Mouse (Mus musculus) erythroblast, embryonic 14.5 days (primary cell): Measurements from ENCODE around the gene Gjc3. TPM values are rescaled to one million over a fixed set of nuclear protein-coding genes. Genes with fewer than 3 reads are reported as not detected.

Experiments
- H3K27me3 ChIP-seq: 2 replicates; pipeline ENCODE4 v1.6.1; 2012; ENCODE audit warnings: inconsistent platforms; ENCODE audit not compliant: control insufficient read depth
- H3K36me3 ChIP-seq: 2 replicates; pipeline ENCODE4 v1.6.1; 2012; ENCODE audit warnings: mild to moderate bottlenecking, inconsistent platforms; ENCODE audit not compliant: control insufficient read depth
- H3K4me1 ChIP-seq: 2 replicates; pipeline ENCODE4 v1.6.1; 2012; ENCODE audit warnings: inconsistent platforms; ENCODE audit not compliant: control insufficient read depth
- H3K4me3 ChIP-seq: replicated peaks from 2 replicates; pipeline ENCODE3; 2012; ENCODE audit warnings: moderate library complexity, mild to moderate bottlenecking, inconsistent platforms
- H3K9me3 ChIP-seq: 2 replicates; pipeline ENCODE4 v1.6.1; 2012; ENCODE audit warnings: low read length, inconsistent platforms, mixed read lengths; ENCODE audit not compliant: control insufficient read depth
- GATA1 ChIP-seq: IDR thresholded peaks from 2 replicates; pipeline ENCODE4 v1.6.1; 2012; ENCODE audit warnings: low read length, inconsistent platforms, mixed read lengths
- TAL1 ChIP-seq: IDR thresholded peaks from 3 replicates; pipeline ENCODE4 v1.6.1; 2012; ENCODE audit warnings: low read length, inconsistent platforms, mixed read lengths
- polyA plus RNA-seq: library from polyadenylated mRNA; stranded (reverse); fragments of >175 nt; gene quantifications from 2 replicates; pipeline ENCODE4 v1.2.3, GENCODE M21; 2012

The Gjc3 gene
- not detected in 2 replicates for polyA plus RNA-seq

DNA sequence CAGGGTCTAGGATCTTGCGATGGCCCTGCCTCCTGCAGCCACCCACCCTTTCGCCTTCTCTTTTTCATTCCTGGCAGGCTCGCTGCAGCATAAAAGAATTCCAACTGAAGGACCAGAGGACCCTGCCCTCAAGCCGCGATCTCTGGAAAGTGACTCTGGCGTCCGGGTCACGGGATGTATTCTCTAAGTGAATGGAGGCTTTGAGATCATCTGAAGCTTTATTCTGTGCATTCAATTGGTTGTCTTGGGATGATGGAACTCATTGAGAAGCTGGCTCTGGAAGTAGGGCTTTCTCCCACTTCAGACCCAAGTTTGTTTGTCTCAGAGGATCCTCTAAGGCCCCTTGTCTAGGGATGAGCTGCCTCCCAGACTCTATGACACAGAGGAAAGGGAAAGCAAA, at the start of gene Gjc3:
TSS of gene Gjc3 (minus strand) at position 154 of the 400 bp plus-strand sequence.
- TF ChIP-seq TAL1: no peak
- TF ChIP-seq GATA1: no peak
- H3K36me3 ChIP-seq: no peaks in the 10 kb centered on the region

DNA sequence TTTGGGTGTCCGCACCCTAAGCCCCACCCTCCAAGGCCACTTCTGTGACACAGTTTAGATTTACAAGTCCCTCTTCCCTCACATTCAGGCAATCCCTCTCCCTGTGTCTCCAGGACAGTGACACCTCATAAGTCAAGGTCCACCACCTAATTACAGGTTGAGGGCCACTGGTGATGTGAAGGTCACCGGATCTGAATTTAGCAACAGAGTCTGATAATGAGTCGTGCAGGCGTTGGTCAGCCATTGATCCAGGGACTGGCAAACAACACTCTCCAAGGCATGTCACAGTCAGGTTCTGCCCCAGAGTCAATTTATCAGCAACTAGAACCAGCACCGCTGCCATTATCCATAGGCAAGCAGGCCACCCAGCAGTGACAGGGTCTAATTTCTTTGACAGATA, 49.5 kb upstream of the Gjc3 start:
- H3K9me3 ChIP-seq: no peaks in the 10 kb centered on the region; the same call in 1 of the 2 replicates

More for the DNA sequence above, at the start of gene Gjc3:
- no peak within 1 kb of the TSS for H3K4me3 ChIP-seq
- H3K27me3 ChIP-seq: no peaks in the 10 kb centered on the region
- H3K9me3 ChIP-seq: 0 out of 2 replicates have a peak, but pooled peaks cover 2% of the 10 kb centered on the region
- H3K4me1 ChIP-seq: no peaks in the 10 kb centered on the region

DNA sequence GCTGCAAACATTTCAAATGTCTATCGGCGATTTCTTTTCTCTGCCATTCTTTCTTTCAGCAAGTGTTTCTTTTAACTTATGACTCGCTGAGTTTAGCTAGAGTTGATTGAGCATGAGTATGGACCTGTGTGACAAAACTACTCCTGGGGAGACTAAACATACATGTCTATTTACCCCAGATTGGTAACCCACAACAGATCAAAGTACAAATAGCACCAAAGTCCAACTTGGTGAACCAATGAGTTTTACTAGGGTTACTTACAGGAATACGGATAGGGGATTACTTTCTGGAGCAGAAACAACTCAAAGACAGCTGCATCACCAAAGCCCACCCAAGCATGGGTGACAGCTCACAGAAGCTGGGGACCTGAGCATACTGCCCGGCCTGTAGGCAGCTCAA, 46.5 kb upstream of the Gjc3 start:
- H3K27me3 ChIP-seq: no peaks in the 10 kb centered on the region
- TF ChIP-seq TAL1 (no peak), GATA1 (no peak)
- H3K4me1 ChIP-seq: no peaks in the 10 kb centered on the region
- no peak overlapping the region for H3K4me3 ChIP-seq
- H3K36me3 ChIP-seq: no peaks in the 10 kb centered on the region
- no peaks in the 10 kb centered on the region; the same call in 1 of the 2 replicates for H3K9me3 ChIP-seq

More for the DNA sequence above, 49.5 kb upstream of the Gjc3 start:
- Histone ChIP-seq H3K4me1 (no peaks in the 10 kb centered on the region), H3K27me3 (no peaks in the 10 kb centered on the region), H3K36me3 (no peaks in the 10 kb centered on the region), H3K4me3 (no peak overlapping the region)
- no peak for TF ChIP-seq TAL1
- no peak for TF ChIP-seq GATA1

DNA sequence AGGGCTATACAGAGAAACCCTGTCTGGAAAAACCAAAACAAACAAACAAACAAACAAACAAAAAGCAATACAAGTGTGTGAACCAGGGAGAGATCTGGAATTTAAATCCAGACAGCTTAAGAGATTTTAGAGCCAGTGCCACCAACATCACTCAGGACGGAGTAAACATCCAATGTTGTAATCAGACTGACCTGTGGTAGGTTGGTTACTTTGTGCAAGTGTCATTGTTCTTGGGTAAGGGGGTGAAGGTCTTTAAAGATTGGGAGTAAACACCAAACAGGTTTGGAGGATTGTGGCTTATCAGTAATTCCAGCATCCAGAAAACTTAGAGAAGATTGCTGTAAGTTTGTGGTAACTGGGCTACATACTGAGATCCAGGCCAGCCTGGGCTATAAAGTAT, 23.5 kb upstream of the Gjc3 start:
- H3K36me3 ChIP-seq: no peaks in the 10 kb centered on the region
- H3K27me3 ChIP-seq: no peaks in the 10 kb centered on the region
- TF ChIP-seq TAL1 (no peak), GATA1 (no peak)
- H3K4me1 ChIP-seq: no peaks in the 10 kb centered on the region
- no peak overlapping the region for H3K4me3 ChIP-seq
- no peaks in the 10 kb centered on the region for H3K9me3 ChIP-seq

DNA sequence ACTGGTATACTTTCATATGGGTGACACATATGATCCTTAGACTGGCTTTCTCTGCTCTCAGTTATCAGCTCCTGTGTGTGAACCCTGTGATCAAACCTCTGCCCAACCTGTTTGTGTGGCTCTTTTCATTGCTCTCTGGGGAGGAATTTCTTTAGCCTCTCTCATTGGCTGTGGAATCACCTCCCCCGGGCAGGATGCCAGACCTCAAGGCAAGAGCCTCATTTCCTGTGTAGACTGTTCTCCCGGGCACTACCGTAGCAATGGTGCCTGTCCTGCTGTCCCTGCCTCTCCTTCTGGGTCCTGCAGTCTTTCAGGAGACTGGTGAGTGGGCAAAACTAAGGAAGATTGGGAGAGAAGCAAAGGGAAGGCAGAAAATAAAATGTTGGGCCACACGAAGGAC, 18.4 kb upstream of the Gjc3 start, which contains the start of gene Azgp1:
TSS of gene Azgp1 (plus strand) at position 221 of the 400 bp plus-strand sequence.
- TF ChIP-seq GATA1 (no peak), TAL1 (no peak)
- Histone ChIP-seq H3K9me3 (no peaks in the 10 kb centered on the region), H3K4me3 (no peak within 1 kb of the TSS), H3K4me1 (no peaks in the 10 kb centered on the region), H3K36me3 (no peaks in the 10 kb centered on the region), H3K27me3 (no peaks in the 10 kb centered on the region)

DNA sequence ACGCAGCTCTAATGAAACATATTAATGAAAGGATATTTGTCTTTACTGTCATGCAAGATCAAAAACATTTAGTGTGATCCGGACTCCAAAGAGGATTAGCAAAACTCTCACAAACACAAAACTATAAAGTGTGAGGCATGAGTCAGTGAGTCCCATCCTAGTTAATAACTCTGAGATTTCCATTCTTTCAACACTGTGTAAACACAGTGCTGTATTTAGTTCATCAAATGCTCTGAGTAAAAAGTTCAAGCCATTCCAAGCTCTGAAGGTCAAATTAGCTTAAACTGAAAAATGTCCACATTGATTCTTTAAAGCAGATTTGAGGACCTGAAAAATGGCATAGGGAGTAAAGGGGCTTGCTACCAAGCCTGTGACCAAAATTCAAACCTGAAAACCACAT, 16.2 kb upstream of the Gjc3 start:
- Histone ChIP-seq H3K9me3 (no peaks in the 10 kb centered on the region), H3K4me1 (no peaks in the 10 kb centered on the region), H3K27me3 (no peaks in the 10 kb centered on the region), H3K4me3 (no peak overlapping the region), H3K36me3 (no peaks in the 10 kb centered on the region)
- TF ChIP-seq GATA1 (no peak), TAL1 (no peak)

- Histone ChIP-seq H3K4me1 (no peaks in the 10 kb centered on the region), H3K27me3 (no peaks in the 10 kb centered on the region), H3K9me3 (no peaks in the 10 kb centered on the region), H3K36me3 (no peaks in the 10 kb centered on the region), H3K4me3 (no peak overlapping the region)
- TF ChIP-seq GATA1: no peak
Observed at GRCm38 (mm10) chr5:137977291-137977690, 14.4 kb upstream of the Gjc3 start.

DNA sequence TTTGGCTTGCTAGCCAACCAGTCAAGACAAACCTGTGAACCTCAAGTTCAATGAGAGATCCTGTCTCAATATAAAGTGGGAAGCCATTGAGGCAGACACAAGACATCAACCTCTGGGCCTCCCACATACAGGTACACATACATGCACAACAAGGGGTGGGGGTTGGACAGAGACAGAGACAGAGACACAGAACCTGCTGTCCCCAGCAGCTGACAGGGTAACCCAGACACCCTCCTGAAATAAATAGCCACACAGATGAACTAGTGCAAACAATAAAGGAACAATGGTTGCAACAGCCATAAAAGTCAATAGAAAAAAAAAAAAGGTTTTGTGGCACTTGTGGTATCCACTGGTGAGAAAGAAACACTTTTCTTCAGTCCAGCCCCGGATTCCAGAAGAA, 12.5 kb upstream of the Gjc3 start:
- H3K27me3 ChIP-seq: no peaks in the 10 kb centered on the region
- H3K36me3 ChIP-seq: no peaks in the 10 kb centered on the region
- no peaks in the 10 kb centered on the region for H3K4me1 ChIP-seq
- H3K4me3 ChIP-seq: no peak overlapping the region
- H3K9me3 ChIP-seq: no peaks in the 10 kb centered on the region
- TF ChIP-seq GATA1 (no peak), TAL1 (no peak)

DNA sequence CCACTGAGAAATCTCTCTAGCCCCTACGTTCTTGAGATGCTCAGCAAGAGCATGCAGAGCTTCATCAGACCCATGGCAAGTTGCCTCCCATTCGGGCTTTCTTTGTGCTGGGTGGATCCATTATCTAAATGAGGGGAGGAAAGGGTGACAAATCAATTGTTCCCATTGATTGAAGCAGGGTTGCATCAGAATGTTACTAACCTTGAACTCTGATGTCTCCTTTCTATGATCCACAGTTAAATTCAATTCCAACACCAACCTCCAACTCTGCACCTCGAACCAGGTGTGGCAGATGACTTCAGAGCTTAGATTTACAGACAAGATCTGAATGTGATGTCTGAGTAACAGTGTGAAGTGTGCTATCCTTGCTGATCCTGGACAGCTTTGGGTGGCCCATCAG, 11.8 kb upstream of the Gjc3 start:
- no peaks in the 10 kb centered on the region for H3K27me3 ChIP-seq
- no peak for TF ChIP-seq TAL1
- no peak for TF ChIP-seq GATA1
- H3K9me3 ChIP-seq: no peaks in the 10 kb centered on the region
- H3K36me3 ChIP-seq: no peaks in the 10 kb centered on the region
- no peak overlapping the region for H3K4me3 ChIP-seq
- H3K4me1 ChIP-seq: no peaks in the 10 kb centered on the region

DNA sequence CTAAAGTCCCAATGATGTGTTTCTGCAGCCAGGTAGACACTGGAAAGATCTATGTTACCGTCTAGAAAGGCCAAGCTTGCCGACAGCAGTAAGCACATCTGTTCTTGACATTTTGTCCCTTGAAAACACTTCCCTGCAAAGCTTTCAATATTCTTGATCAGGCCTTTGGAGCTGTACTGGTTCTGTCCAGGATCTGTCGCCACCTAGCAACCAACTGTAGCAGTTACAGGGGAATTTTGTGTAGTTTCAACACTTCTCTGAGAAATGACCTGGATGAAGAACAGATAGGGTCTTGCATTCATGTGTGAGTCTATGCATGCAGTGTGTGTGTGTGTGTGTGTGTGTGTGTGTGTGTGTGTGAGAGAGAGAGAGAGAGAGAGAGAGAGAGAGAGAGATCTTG, 10.8 kb upstream of the Gjc3 start:
- Histone ChIP-seq H3K4me3 (no peak overlapping the region), H3K4me1 (no peaks in the 10 kb centered on the region), H3K36me3 (no peaks in the 10 kb centered on the region), H3K27me3 (no peaks in the 10 kb centered on the region), H3K9me3 (no peaks in the 10 kb centered on the region)
- TF ChIP-seq TAL1: no peak
- TF ChIP-seq GATA1: no peak
